Mouse (Mus musculus): ENCODE data around the gene Mrpl17. TPM values are rescaled to one million over a fixed set of nuclear protein-coding genes. Genes with fewer than 3 reads are reported as not detected.

The Mrpl17 gene
- total and polyA plus RNA-seq, 3 experiments = 93.1 to 139 (median 133) TPM

GRCm38 (mm10) chr7:105808385-105808784 is 2.5 kb downstream of the Mrpl17 start:
- intact Hi-C loops (cut with DNase I) = loop anchor here (2.0 kb wide), 2 partner anchors 14 to 22 kb away; partner anchors contain the start of gene Dchs1
- Histone ChIP-seq H3K9ac (ENCODE audit: low read depth, low read length) (no peak overlapping the region), H3K27me3 (ENCODE audit: control insufficient read depth, insufficient read depth, low read length) (no peaks in the 10 kb centered on the region), H3K27ac (peak overlapping the region; percentile 92), H3K79me2 (replicated peaks; ENCODE audit: control insufficient read depth, insufficient read depth, low read length) (peaks cover 2% of the 10 kb centered on the region; the same call in 1 of the 2 replicates), H3K36me3 (ENCODE audit: control insufficient read depth, insufficient read depth, low read length) (peaks cover 22% of the 10 kb centered on the region), H3K4me1 (ENCODE audit: control insufficient read depth, insufficient read depth, low read length) (peaks cover 8% of the 10 kb centered on the region), H3K4me3 (no peak overlapping the region)
- peak in 1 of 2 experiments; percentile 26 for DNase-seq
- TF ChIP-seq POLR2A (IDR thresholded peaks at IDR 0.05; ENCODE audit: insufficient read depth, low read depth, low read length) = no peak
- TF ChIP-seq CTCF (IDR thresholded peaks at IDR 0.05) = no peak
- no peak for TF ChIP-seq EP300 (IDR thresholded peaks at IDR 0.05; ENCODE audit: insufficient read depth, low read depth, low read length)
- 39% methylated on average over 1 of the region's 1 CpGs for WGBS

GRCm38 (mm10) chr7:105806716-105807115 is 4.2 kb downstream of the Mrpl17 start:
- no peak overlapping the region for H3K4me3 ChIP-seq
- peaks cover 26% of the 10 kb centered on the region for H3K36me3 ChIP-seq (ENCODE audit: control insufficient read depth, insufficient read depth, low read length)
- 22% methylated on average over 2 of the region's 2 CpGs for WGBS
- no peak overlapping the region for H3K9ac ChIP-seq (ENCODE audit: low read depth, low read length)
- peaks cover 12% of the 10 kb centered on the region for H3K4me1 ChIP-seq (ENCODE audit: control insufficient read depth, insufficient read depth, low read length)
- 0 out of 2 replicates have a peak, but pooled peaks have one; percentile 12 for TF ChIP-seq POLR2A (IDR thresholded peaks at IDR 0.05; ENCODE audit: insufficient read depth, low read depth, low read length)
- no peak for TF ChIP-seq CTCF (IDR thresholded peaks at IDR 0.05)
- H3K79me2 ChIP-seq (replicated peaks; ENCODE audit: control insufficient read depth, insufficient read depth, low read length) = peaks cover 2% of the 10 kb centered on the region; the same call in 1 of the 2 replicates
- H3K27ac ChIP-seq = no peak overlapping the region; the same call in 1 of the 2 replicates
- H3K27me3 ChIP-seq (ENCODE audit: control insufficient read depth, insufficient read depth, low read length) = no peaks in the 10 kb centered on the region
- no peak for DNase-seq
- intact Hi-C loops (cut with DNase I) = no loop called here

DNA sequence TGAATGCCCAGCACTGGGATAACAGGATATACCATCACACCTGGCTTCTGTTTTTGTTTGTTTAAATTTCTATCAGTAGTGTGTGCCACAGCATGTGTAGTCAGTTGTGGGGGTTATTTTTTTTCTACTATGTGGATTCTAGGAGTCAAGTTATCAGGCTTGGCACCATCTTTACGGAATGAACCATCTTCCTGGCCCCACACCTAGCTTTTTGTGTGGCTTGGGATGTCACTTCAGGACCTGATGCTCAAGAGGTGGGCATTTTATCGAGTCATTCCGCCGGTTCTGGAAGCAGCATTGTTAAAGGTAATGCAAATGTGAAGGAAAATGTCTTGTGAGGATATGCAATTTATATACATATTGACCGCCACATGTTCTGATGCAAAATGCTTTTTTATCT is 4.8 kb downstream of the Mrpl17 start:
- Histone ChIP-seq H3K9ac (ENCODE audit: low read depth, low read length) (no peak overlapping the region), H3K27ac (no peak overlapping the region), H3K79me2 (replicated peaks; ENCODE audit: control insufficient read depth, insufficient read depth, low read length) (peaks cover 2% of the 10 kb centered on the region; the same call in 1 of the 2 replicates), H3K4me3 (no peak overlapping the region), H3K4me1 (ENCODE audit: control insufficient read depth, insufficient read depth, low read length) (peaks cover 12% of the 10 kb centered on the region), H3K36me3 (ENCODE audit: control insufficient read depth, insufficient read depth, low read length) (peaks cover 26% of the 10 kb centered on the region), H3K27me3 (ENCODE audit: control insufficient read depth, insufficient read depth, low read length) (no peaks in the 10 kb centered on the region)
- DNase-seq = no peak
- TF ChIP-seq CTCF (IDR thresholded peaks at IDR 0.05) (no peak), POLR2A (IDR thresholded peaks at IDR 0.05; ENCODE audit: insufficient read depth, low read depth, low read length) (0 out of 2 replicates have a peak, but pooled peaks have one; percentile 11)
- WGBS = 79% methylated on average over 5 of the region's 5 CpGs
- intact Hi-C loops (cut with DNase I) = no loop called here

GRCm38 (mm10) chr7:105803428-105803827 is 7.5 kb downstream of the Mrpl17 start:
- Histone ChIP-seq H3K9ac (ENCODE audit: low read depth, low read length) (no peak overlapping the region), H3K79me2 (replicated peaks; ENCODE audit: control insufficient read depth, insufficient read depth, low read length) (no peaks in the 10 kb centered on the region), H3K4me1 (ENCODE audit: control insufficient read depth, insufficient read depth, low read length) (peaks cover 5% of the 10 kb centered on the region), H3K27me3 (ENCODE audit: control insufficient read depth, insufficient read depth, low read length) (no peaks in the 10 kb centered on the region), H3K27ac (peak overlapping the region; percentile 36), H3K4me3 (no peak overlapping the region), H3K36me3 (ENCODE audit: control insufficient read depth, insufficient read depth, low read length) (peaks cover 17% of the 10 kb centered on the region)
- TF ChIP-seq EP300 (IDR thresholded peaks at IDR 0.05; ENCODE audit: insufficient read depth, low read depth, low read length) (no peak), POLR2A (IDR thresholded peaks at IDR 0.05; ENCODE audit: insufficient read depth, low read depth, low read length) (no peak), CTCF (IDR thresholded peaks at IDR 0.05) (no peak)
- no peak for DNase-seq
- intact Hi-C loops (cut with DNase I) = loop anchor here (5.0 kb wide), 1 partner anchor 36 kb away; no protein-coding TSS in a partner anchor

GRCm38 (mm10) chr7:105802771-105803170 is 8.1 kb downstream of the Mrpl17 start:
- Histone ChIP-seq H3K27me3 (ENCODE audit: control insufficient read depth, insufficient read depth, low read length) (no peaks in the 10 kb centered on the region), H3K4me3 (no peak overlapping the region), H3K4me1 (ENCODE audit: control insufficient read depth, insufficient read depth, low read length) (peaks cover 5% of the 10 kb centered on the region), H3K27ac (peak overlapping the region; percentile 26), H3K9ac (ENCODE audit: low read depth, low read length) (no peak overlapping the region), H3K36me3 (ENCODE audit: control insufficient read depth, insufficient read depth, low read length) (peaks cover 14% of the 10 kb centered on the region), H3K79me2 (replicated peaks; ENCODE audit: control insufficient read depth, insufficient read depth, low read length) (no peaks in the 10 kb centered on the region)
- 27% methylated on average over 1 of the region's 1 CpGs for WGBS
- DNase-seq = no peak
- intact Hi-C loops (cut with DNase I) = loop anchor here (5.0 kb wide), 1 partner anchor 35 kb away; no protein-coding TSS in a partner anchor
- TF ChIP-seq EP300 (IDR thresholded peaks at IDR 0.05; ENCODE audit: insufficient read depth, low read depth, low read length) = no peak
- TF ChIP-seq POLR2A (IDR thresholded peaks at IDR 0.05; ENCODE audit: insufficient read depth, low read depth, low read length) = no peak
- TF ChIP-seq CTCF (IDR thresholded peaks at IDR 0.05) = no peak

- no peak for TF ChIP-seq POLR2A (IDR thresholded peaks at IDR 0.05; ENCODE audit: insufficient read depth, low read depth, low read length)
- no peak for TF ChIP-seq EP300 (IDR thresholded peaks at IDR 0.05; ENCODE audit: insufficient read depth, low read depth, low read length)
- no peak for TF ChIP-seq CTCF (IDR thresholded peaks at IDR 0.05)
- peak overlapping the region; percentile 26; the same call in 1 of the 2 replicates for H3K27ac ChIP-seq
- WGBS = 34% methylated on average over 2 of the region's 2 CpGs
- H3K9ac ChIP-seq (ENCODE audit: low read depth, low read length) = no peak overlapping the region
- no peaks in the 10 kb centered on the region for H3K79me2 ChIP-seq (replicated peaks; ENCODE audit: control insufficient read depth, insufficient read depth, low read length)
- peaks cover 10% of the 10 kb centered on the region for H3K36me3 ChIP-seq (ENCODE audit: control insufficient read depth, insufficient read depth, low read length)
- no peaks in the 10 kb centered on the region for H3K27me3 ChIP-seq (ENCODE audit: control insufficient read depth, insufficient read depth, low read length)
- DNase-seq = no peak
- intact Hi-C loops (cut with DNase I) = loop anchor here (5.0 kb wide), 1 partner anchor 35 kb away; no protein-coding TSS in a partner anchor
- no peak overlapping the region for H3K4me3 ChIP-seq
- peaks cover 5% of the 10 kb centered on the region for H3K4me1 ChIP-seq (ENCODE audit: control insufficient read depth, insufficient read depth, low read length)
Observed at GRCm38 (mm10) chr7:105802312-105802711, 8.6 kb downstream of the Mrpl17 start.

Data from heart, adult 2 months (tissue).